Comparison of ENCODE assay signal across 16 mouse cellular contexts in the genomic region with DNA sequence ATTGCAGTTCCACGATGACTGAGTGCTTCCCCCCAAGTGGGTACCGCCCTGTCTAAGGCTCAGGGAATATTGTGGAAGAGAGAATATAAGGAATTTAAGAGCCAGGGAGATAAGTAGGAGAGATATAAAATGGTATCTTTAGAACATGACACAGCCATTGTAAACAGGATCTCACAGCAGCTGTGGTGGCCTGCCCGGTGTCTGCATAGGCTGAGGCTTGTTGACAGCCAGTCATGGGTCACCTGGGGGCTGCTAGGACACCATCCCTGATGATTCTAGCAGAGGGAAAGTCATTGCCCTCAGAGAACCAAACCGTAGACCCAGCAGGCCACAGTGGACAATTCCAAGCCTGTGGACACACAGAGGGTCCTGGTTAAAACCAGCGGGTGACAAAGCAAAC.
"Had no signal": no experiment of that assay in that cellular context is flagged by ENCODE, and none has a peak within 500 bp of the region (broad histone marks: within the 10 kb centered on the region; RNA-seq: fewer than 3 reads in every experiment).

No protein-coding gene starts in this region.

- DNase-seq: retina, postnatal 1 day; right cerebral cortex, adult 18-20 months; right cerebral cortex, postnatal 14 days; right cerebral cortex, postnatal 25 days; right cerebral cortex, postnatal 4 days; spleen, adult 18-20 months; thymus, adult 18-20 months; thymus, adult 2 months; thymus, postnatal 14 days; thymus, postnatal 25 days; thymus, postnatal 36 days; thymus, postnatal 4 days had no signal

- H3K27ac ChIP-seq: neural tube, embryonic 13.5 days; neural tube, embryonic 15.5 days; stomach, embryonic 15.5 days; stomach, postnatal 0 days had no signal

- H3K4me2 ChIP-seq: neural tube, embryonic 13.5 days; neural tube, embryonic 15.5 days; stomach, embryonic 15.5 days had no signal

- H3K9me3 ChIP-seq: neural tube, embryonic 13.5 days; neural tube, embryonic 15.5 days; stomach, embryonic 15.5 days had no signal

- H3K9ac ChIP-seq: neural tube, embryonic 13.5 days; neural tube, embryonic 15.5 days; stomach, embryonic 15.5 days had no signal

- H3K27me3 ChIP-seq: neural tube, embryonic 13.5 days; neural tube, embryonic 15.5 days; stomach, embryonic 15.5 days had no signal

- H3K36me3 ChIP-seq: neural tube, embryonic 13.5 days; neural tube, embryonic 15.5 days; stomach, embryonic 15.5 days had no signal

- H3K4me1 ChIP-seq: stomach, embryonic 15.5 days had no signal

- H3K4me3 ChIP-seq: neural tube, embryonic 13.5 days; neural tube, embryonic 15.5 days; stomach, embryonic 15.5 days had no signal
